Mouse (Mus musculus): ENCODE measurements around the gene Rusc1. TPM values are rescaled to one million over a fixed set of nuclear protein-coding genes. Genes with fewer than 3 reads are reported as not detected.

Gene Rusc1
- total and polyA plus RNA-seq, 3 experiments: 40.8 to 58.9 TPM; not detected in 1

DNA sequence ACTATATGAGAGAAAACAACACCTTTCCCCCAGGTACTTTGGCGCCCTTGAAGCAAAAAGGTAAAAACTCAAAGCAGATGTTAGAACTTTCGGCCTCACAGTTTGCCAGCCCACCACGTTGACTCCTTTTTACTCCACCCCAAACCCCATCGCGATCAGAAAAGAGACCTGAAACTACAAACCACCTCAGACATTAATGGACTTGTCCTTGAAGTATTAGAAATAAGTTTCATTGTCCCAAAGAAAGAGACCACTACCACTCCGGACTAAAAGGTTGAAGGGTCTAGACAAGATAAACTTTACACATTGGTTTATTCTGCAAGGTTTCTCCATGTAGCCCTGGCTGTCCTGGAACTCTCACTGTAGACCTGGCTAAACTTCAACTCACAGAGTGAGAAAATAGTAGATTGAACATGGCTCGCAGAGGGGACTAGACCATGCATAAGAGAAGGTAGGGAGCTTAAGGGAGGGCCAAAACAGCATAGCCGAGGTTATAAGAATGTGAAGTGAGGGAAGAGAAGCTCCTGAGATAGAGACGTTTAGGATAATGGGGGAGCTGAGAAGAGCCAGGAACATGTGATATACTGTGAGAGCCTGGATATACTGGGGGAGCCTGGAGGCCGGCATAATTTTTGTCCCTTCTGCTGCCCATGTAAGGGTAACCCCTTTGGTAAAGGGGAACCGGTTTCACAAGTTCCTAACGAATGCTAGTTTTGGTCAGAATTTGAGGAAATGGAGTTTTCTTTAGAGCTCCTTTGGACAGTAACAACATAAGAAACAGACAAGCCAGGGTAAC is 9.6 kb upstream of the Rusc1 start:
- Histone ChIP-seq H3K79me2 (ENCODE audit: control insufficient read depth, insufficient read depth, low read length, poor library complexity) (peaks cover 10% of the 10 kb centered on the region), H3K27ac (ENCODE audit: control insufficient read depth, low read depth, low read length) (peak overlapping the region; percentile 71), H3K4me1 (ENCODE audit: control insufficient read depth in 1 of 2, insufficient read depth in 2 of 2, low read length in 2 of 2) (peaks cover 11 to 18% of the 10 kb centered on the region in 2 experiments)

DNA sequence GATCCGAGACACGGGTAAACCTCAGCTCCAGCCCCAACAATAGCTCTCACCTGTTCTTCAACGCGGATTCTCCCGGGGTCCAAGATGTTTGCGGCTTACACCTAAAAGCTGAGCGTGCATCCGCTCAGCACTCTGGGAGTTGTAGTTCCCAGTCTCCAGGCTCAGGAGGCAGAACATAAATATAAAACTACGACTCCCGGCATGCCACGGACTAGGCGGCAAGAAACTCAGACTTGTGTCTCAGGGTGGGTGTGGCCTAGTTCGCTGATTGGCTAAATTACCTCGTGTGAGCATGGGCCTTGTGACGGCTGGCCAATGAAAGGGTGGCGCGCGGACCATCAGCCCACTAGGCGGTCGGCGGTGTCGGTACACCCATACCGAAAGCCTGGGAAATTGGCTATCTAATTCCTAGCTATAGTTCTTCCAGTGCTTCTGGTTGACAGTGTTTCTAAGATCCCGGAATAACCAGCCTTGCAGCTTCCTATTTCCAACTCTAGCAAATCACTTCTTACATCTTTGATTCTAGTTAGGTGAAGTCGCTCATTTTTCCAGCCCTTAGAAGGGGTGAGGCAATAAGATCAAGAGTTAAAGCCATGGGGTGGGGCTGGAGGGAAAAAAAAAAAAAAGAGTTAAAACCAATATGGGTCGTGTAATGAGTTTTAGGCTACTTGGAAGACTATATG is 8.8 kb upstream of the Rusc1 start, which contains the start of gene Fdps:
TSS of gene Fdps (minus strand) at position 148 of the 683 bp plus-strand sequence.
- Histone ChIP-seq H3K9ac (ENCODE audit: control insufficient read depth, low read depth, low read length, poor library complexity, severe bottlenecking) (peak within 1 kb of the TSS; percentile 70), H3K4me1 (ENCODE audit: control insufficient read depth in 1 of 2, insufficient read depth in 2 of 2, low read length in 2 of 2) (peaks cover 5 to 11% of the 10 kb centered on the region in 2 experiments), H3K9me3 (replicated peaks; ENCODE audit: insufficient read depth, low read length) (no peaks in the 10 kb centered on the region), H3K27ac (ENCODE audit: control insufficient read depth, low read depth, low read length) (peak within 1 kb of the TSS; percentile 71), H3K27me3 (ENCODE audit: control insufficient read depth in 1 of 2, insufficient read depth in 2 of 2, low read length in 2 of 2) (no peaks in the 10 kb centered on the region), H3K4me3 (ENCODE audit: control insufficient read depth in 1 of 2, insufficient read depth in 1 of 2, low read depth in 2 of 2, low read length in 2 of 2) (peak within 1 kb of the TSS; percentile 54 to 80), H3K79me2 (ENCODE audit: control insufficient read depth, insufficient read depth, low read length, poor library complexity) (peaks cover 10% of the 10 kb centered on the region), H3K36me3 (ENCODE audit: control insufficient read depth in 1 of 2, insufficient read depth in 2 of 2, low read length in 2 of 2) (peaks cover 0 to 15% of the 10 kb centered on the region in 2 experiments; a peak in 3 of 4 replicates)
- DNase-seq (ENCODE audit: low read depth, low spot score): peak; percentile 100
- TF ChIP-seq POLR2A (IDR thresholded peaks at IDR 0.05; ENCODE audit: control insufficient read depth in 1 of 2, insufficient read depth in 1 of 2, low read depth in 1 of 2, low read length in 2 of 2, poor library complexity in 1 of 2): peak; percentile 30 to 88; a peak in 2 of 4 replicates
- TF ChIP-seq KAT2A (conservative IDR thresholded peaks at IDR 0.05; ENCODE audit: low read depth, low read length): peak; percentile 96
- peak; percentile 13; the same call in 1 of the 2 replicates for TF ChIP-seq ELF1 (IDR thresholded peaks at IDR 0.05; ENCODE audit: low read depth, low read length)
- TF ChIP-seq GATA1 (IDR thresholded peaks at IDR 0.05; ENCODE audit: low read depth, low read length): 0 out of 2 replicates have a peak, but pooled peaks have one; percentile 32
- peak; percentile 91 for TF ChIP-seq MAFK (IDR thresholded peaks at IDR 0.05; ENCODE audit: borderline replicate concordance, low read depth, low read length)
- peak; percentile 87 for TF ChIP-seq MXI1 (IDR thresholded peaks at IDR 0.05; ENCODE audit: low read depth, low read length)
- no peak for TF ChIP-seq CHD2 (IDR thresholded peaks at IDR 0.05; ENCODE audit: low read length)
- no peak for TF ChIP-seq EP300 (IDR thresholded peaks at IDR 0.05; ENCODE audit: low read depth in 1 of 2, low read length in 2 of 2)
- peak; percentile 96 for TF ChIP-seq HCFC1 (IDR thresholded peaks at IDR 0.05; ENCODE audit: low read depth, low read length)
- peak; percentile 93 for TF ChIP-seq SIN3A (IDR thresholded peaks at IDR 0.05; ENCODE audit: low read length)
- peak; percentile 75 for TF ChIP-seq POLR2AphosphoS2 (IDR thresholded peaks at IDR 0.05; ENCODE audit: low read length)
- 0 out of 2 replicates have a peak, but pooled peaks have one; percentile 8 for TF ChIP-seq ETS1 (IDR thresholded peaks at IDR 0.05; ENCODE audit: low read depth, low read length)
- TF ChIP-seq MAX (IDR thresholded peaks at IDR 0.05; ENCODE audit: low read length): peak; percentile 63
- peak; percentile 45; the same call in 1 of the 2 replicates for TF ChIP-seq MYC (IDR thresholded peaks at IDR 0.05; ENCODE audit: low read depth, low read length)
- TF ChIP-seq ZMIZ1 (IDR thresholded peaks at IDR 0.05; ENCODE audit: low read depth, low read length): peak; percentile 51; the same call in 1 of the 2 replicates
- no peak for TF ChIP-seq RCOR1 (IDR thresholded peaks at IDR 0.05; ENCODE audit: low read depth, low read length)
- TF ChIP-seq GABPA (IDR thresholded peaks at IDR 0.05; ENCODE audit: low read depth, low read length): no peak
- no peak for TF ChIP-seq USF2 (IDR thresholded peaks at IDR 0.05; ENCODE audit: borderline replicate concordance in 1 of 2, insufficient read depth in 1 of 2, low read depth in 1 of 2, low read length in 2 of 2)
- peak; percentile 76 for TF ChIP-seq TBP (IDR thresholded peaks at IDR 0.05; ENCODE audit: low read depth, low read length)
- TF ChIP-seq NELFE (IDR thresholded peaks at IDR 0.05; ENCODE audit: low read depth, low read length): peak; percentile 89
- TF ChIP-seq TCF12 (IDR thresholded peaks at IDR 0.05; ENCODE audit: low read depth, low read length): peak; percentile 74; the same call in 1 of the 2 replicates
- TF ChIP-seq MAZ (IDR thresholded peaks at IDR 0.05; ENCODE audit: low read depth, low read length): peak; percentile 72; the same call in 1 of the 2 replicates
- TF ChIP-seq ZNF384 (IDR thresholded peaks at IDR 0.05; ENCODE audit: low read depth, low read length): peak; percentile 98
- TF ChIP-seq USF1 (IDR thresholded peaks at IDR 0.05; ENCODE audit: low read depth, low read length): peak; percentile 89

More for the DNA sequence above, 9.6 kb upstream of the Rusc1 start:
- H3K9ac ChIP-seq (ENCODE audit: control insufficient read depth, low read depth, low read length, poor library complexity, severe bottlenecking): peak overlapping the region; percentile 63
- peak; percentile 66 for TF ChIP-seq MYC (IDR thresholded peaks at IDR 0.05; ENCODE audit: low read depth, low read length)
- TF ChIP-seq POLR2A (IDR thresholded peaks at IDR 0.05; ENCODE audit: control insufficient read depth in 1 of 2, insufficient read depth in 1 of 2, low read depth in 1 of 2, low read length in 2 of 2, poor library complexity in 1 of 2): 0 out of 4 replicates have a peak, but pooled peaks of 1 of the 2 experiments have one; percentile 11
- TF ChIP-seq GATA1 (IDR thresholded peaks at IDR 0.05; ENCODE audit: low read depth, low read length): no peak
- TF ChIP-seq ZNF384 (IDR thresholded peaks at IDR 0.05; ENCODE audit: low read depth, low read length): no peak
- no peak for TF ChIP-seq GABPA (IDR thresholded peaks at IDR 0.05; ENCODE audit: low read depth, low read length)
- TF ChIP-seq POLR2AphosphoS5 (IDR thresholded peaks at IDR 0.05; ENCODE audit: borderline replicate concordance, low read depth, low read length): no peak
- peak; percentile 4; the same call in 1 of the 2 replicates for TF ChIP-seq ETS1 (IDR thresholded peaks at IDR 0.05; ENCODE audit: low read depth, low read length)
- TF ChIP-seq ZMIZ1 (IDR thresholded peaks at IDR 0.05; ENCODE audit: low read depth, low read length): peak; percentile 18; the same call in 1 of the 2 replicates
- 0 out of 2 replicates have a peak, but pooled peaks have one; percentile 7 for TF ChIP-seq UBTF (IDR thresholded peaks at IDR 0.05; ENCODE audit: borderline replicate concordance, insufficient read depth, low read depth, low read length)
- TF ChIP-seq TBP (IDR thresholded peaks at IDR 0.05; ENCODE audit: low read depth, low read length): no peak
- TF ChIP-seq CHD1 (IDR thresholded peaks at IDR 0.05; ENCODE audit: low read depth, low read length): no peak
- TF ChIP-seq CHD2 (IDR thresholded peaks at IDR 0.05; ENCODE audit: low read length): no peak
- H3K4me3 ChIP-seq (ENCODE audit: control insufficient read depth in 1 of 2, insufficient read depth in 1 of 2, low read depth in 2 of 2, low read length in 2 of 2): peak overlapping the region; percentile 38 to 51
- DNase-seq (ENCODE audit: low read depth, low spot score): peak; percentile 81
- peaks cover 0 to 22% of the 10 kb centered on the region in 2 experiments; a peak in 3 of 4 replicates for H3K36me3 ChIP-seq (ENCODE audit: control insufficient read depth in 1 of 2, insufficient read depth in 2 of 2, low read length in 2 of 2)
- no peaks in the 10 kb centered on the region for H3K9me3 ChIP-seq (replicated peaks; ENCODE audit: insufficient read depth, low read length)
- no peaks in the 10 kb centered on the region for H3K27me3 ChIP-seq (ENCODE audit: control insufficient read depth in 1 of 2, insufficient read depth in 2 of 2, low read length in 2 of 2)
